Mouse (Mus musculus) liver, embryonic 12.5 days (tissue): Measurements from ENCODE around the gene Usp20. TPM values are rescaled to one million over a fixed set of nuclear protein-coding genes. Genes with fewer than 3 reads are reported as not detected.

ENCODE experiments used
- ATAC-seq: fragments of 200-750 bp; cut with Nextera tagmentation; 2 replicates; pipeline ENCODE4 v1.8.0; 2017; ENCODE audit warnings: moderate number of reproducible peaks, mild to moderate bottlenecking, moderate library complexity
- H3K27ac ChIP-seq: fragments of 300-500 bp; sonication (generic); 2 replicates; pipeline ENCODE4 v1.5.1; 2016; ENCODE audit warnings: mild to moderate bottlenecking
- H3K27me3 ChIP-seq: fragments of 300-500 bp; sonication (generic); replicated peaks from 2 replicates; pipeline ENCODE4 v1.6.1; 2016; ENCODE audit warnings: mild to moderate bottlenecking, moderate library complexity
- H3K36me3 ChIP-seq: fragments of 300-500 bp; sonication (generic); 2 replicates; pipeline ENCODE4 v1.6.1; 2016; ENCODE audit warnings: mild to moderate bottlenecking, moderate library complexity
- H3K4me1 ChIP-seq: fragments of 300-500 bp; sonication (generic); 2 replicates; pipeline ENCODE4 v1.6.1; 2016
- H3K4me2 ChIP-seq: fragments of 300-500 bp; sonication (generic); 2 replicates; pipeline ENCODE4 v1.6.1; 2016; ENCODE audit warnings: mild to moderate bottlenecking, moderate library complexity
- H3K4me3 ChIP-seq: fragments of 300-500 bp; sonication (generic); 2 replicates; pipeline ENCODE4 v1.5.1; 2016; ENCODE audit warnings: mild to moderate bottlenecking, moderate library complexity
- H3K9ac ChIP-seq: fragments of 300-500 bp; sonication (generic); 2 replicates; pipeline ENCODE4 v1.6.1; 2016; ENCODE audit warnings: mild to moderate bottlenecking, moderate library complexity
- H3K9me3 ChIP-seq: fragments of 300-500 bp; sonication (generic); replicated peaks from 2 replicates; pipeline ENCODE4 v1.6.1; 2016; ENCODE audit warnings: mild to moderate bottlenecking, moderate library complexity
- WGBS: fragments of 180-500 bp; shearing (Covaris S2); methylation state at CpG from one replicate; pipeline ENCODE4 v1.1.7; 2016; ENCODE audit not compliant: insufficient replicate concordance; 5-methylcytosine and 5-hydroxymethylcytosine counted together
- polyA plus RNA-seq: library from polyadenylated mRNA; unstranded; fragments of >200 nt; fragmentation: Nextera tagmentation; extraction: Ambion mirVana; gene quantifications from 2 replicates; pipeline ENCODE4 v1.2.1, GENCODE M21; 2016

Gene Usp20
- polyA plus RNA-seq, 1 experiment from 2014 or later = 7.6 TPM

DNA sequence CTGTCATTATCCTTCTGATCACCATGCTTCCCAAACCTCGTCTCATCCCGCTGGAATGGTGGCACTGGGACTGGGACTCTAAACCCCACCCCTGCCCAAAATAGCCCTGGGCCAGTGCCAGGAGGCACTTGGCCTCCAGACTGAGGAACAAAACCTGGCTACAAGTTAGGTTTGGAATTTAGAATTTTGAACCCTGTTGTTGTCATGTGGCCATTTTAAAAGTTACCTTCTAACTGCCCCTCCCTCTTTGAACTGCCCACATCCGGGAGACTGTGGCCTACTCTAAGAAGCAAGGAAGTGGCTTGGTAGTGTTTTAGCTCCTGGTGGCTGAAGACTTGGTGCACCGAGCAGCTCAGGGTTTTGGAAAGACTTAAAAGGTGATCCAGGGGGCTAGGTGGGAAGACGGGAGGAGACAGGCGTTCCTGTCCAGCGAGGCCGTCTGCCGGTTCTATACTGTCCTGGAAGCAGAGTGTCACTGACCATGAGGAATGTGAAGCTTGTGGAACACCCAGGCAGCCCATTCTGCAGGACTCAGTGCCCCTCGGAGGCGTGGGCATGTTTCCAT is 13.4 kb downstream of the Usp20 start:
- no peak overlapping the region for H3K9ac ChIP-seq
- WGBS = 75% methylated on average over 11 of the region's 11 CpGs
- no peaks in the 10 kb centered on the region for H3K36me3 ChIP-seq
- no peak overlapping the region for H3K27ac ChIP-seq
- H3K4me3 ChIP-seq = no peak overlapping the region
- H3K9me3 ChIP-seq = no peaks in the 10 kb centered on the region
- no peaks in the 10 kb centered on the region for H3K4me1 ChIP-seq
- H3K27me3 ChIP-seq = no peaks in the 10 kb centered on the region; the same call in 1 of the 2 replicates
- no peak overlapping the region for H3K4me2 ChIP-seq
- ATAC-seq = no peak

DNA sequence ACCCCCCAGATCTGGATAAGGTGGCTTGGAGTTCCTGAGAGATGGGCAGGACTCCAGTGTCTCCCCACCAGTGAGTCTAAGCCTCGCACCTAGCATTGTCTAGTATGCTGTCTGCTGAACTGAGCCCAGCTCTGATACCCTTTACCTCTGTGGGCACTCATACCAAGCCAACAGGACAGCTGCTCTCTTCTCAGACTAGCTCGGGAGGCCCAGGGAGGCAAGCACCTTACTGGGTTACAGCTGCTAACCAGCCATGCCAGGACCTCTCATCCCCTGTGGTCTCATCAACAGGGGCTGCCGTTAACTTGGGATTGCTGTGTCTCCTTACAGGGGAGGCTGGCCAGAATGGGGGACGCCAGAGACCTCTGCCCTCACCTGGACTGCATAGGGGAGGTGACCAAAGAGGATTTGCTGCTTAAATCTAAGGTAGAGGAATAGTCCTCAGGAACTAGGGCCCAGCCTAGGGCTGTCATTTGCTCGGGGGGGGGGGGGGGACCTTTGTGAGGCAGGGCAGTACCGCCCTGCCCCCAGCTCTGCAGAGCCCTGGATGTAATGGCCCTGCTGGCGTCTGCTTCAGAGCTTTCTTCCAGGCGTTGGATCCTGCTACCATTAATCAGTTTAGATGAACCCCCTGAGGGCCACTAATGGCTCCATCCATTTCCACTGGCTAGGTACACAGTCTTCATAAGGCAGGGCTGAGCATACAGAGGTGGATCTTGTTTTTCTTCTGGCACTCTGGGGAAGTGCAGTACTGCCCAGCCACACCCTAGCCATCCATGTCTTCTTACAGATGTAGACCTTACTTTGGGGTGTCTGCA is 16.6 kb downstream of the Usp20 start:
- H3K4me3 ChIP-seq = no peak overlapping the region
- H3K27ac ChIP-seq = no peak overlapping the region
- no peaks in the 10 kb centered on the region; the same call in 1 of the 2 replicates for H3K27me3 ChIP-seq
- H3K36me3 ChIP-seq = peaks cover 14% of the 10 kb centered on the region
- no peaks in the 10 kb centered on the region for H3K4me1 ChIP-seq
- WGBS = 68% methylated on average over 8 of the region's 8 CpGs
- ATAC-seq = no peak
- no peaks in the 10 kb centered on the region for H3K9me3 ChIP-seq
- no peak overlapping the region for H3K4me2 ChIP-seq
- no peak overlapping the region for H3K9ac ChIP-seq

DNA sequence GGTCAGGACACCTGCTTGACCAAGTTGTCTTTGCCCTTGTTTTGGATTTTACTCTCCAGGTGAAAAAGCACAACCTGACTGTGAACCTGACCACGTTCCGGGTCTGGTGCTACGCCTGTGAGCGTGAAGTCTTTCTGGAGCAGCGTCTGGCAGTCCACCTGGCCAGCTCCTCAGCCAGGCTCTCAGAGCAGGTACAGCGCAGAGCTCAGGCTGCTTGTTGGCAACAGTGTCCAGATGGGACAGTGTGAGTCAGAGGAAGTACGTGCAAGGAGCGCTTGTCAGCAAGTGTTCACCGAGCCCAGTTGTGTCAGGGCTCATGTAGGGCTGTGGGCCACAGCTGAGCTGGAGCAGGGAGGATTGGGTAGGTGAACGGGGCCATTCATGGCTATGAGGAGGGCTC is 20.8 kb downstream of the Usp20 start:
- Histone ChIP-seq H3K9ac (no peak overlapping the region), H3K27ac (no peak overlapping the region), H3K4me1 (peaks cover 36% of the 10 kb centered on the region), H3K36me3 (peaks cover 26% of the 10 kb centered on the region), H3K4me2 (no peak overlapping the region), H3K27me3 (no peaks in the 10 kb centered on the region), H3K9me3 (no peaks in the 10 kb centered on the region), H3K4me3 (no peak overlapping the region)
- ATAC-seq = no peak
- 86% methylated on average over 10 of the region's 10 CpGs for WGBS

DNA sequence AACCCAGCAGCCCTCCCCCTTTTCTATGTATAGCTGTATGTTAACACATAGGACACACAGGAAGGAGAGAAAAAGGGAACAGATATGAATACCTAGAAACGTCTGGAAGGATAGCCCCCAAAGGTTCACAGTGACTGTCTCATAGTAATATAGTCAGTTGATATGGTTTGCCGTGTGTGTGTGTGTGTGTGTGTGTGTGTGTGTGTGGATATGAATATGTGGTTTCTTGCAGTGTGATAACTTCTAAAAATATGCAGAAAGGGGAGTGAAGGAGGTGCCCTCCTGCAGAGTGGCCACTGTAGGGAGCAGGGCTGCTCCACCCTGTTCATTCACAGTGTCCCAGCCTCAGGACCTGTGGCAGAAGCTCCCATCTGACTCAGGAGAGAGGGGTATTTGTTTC is 23.4 kb downstream of the Usp20 start:
- H3K27me3 ChIP-seq = no peaks in the 10 kb centered on the region
- peaks cover 29% of the 10 kb centered on the region for H3K36me3 ChIP-seq
- H3K9me3 ChIP-seq = no peaks in the 10 kb centered on the region
- peak overlapping the region; percentile 70 for H3K4me2 ChIP-seq
- H3K4me1 ChIP-seq = peaks cover 48% of the 10 kb centered on the region
- peak; percentile 61 for ATAC-seq
- peak overlapping the region; percentile 45 for H3K4me3 ChIP-seq
- WGBS = 15% methylated on average over 2 of the region's 2 CpGs
- H3K9ac ChIP-seq = peak overlapping the region; percentile 70
- H3K27ac ChIP-seq = peak overlapping the region; percentile 89

DNA sequence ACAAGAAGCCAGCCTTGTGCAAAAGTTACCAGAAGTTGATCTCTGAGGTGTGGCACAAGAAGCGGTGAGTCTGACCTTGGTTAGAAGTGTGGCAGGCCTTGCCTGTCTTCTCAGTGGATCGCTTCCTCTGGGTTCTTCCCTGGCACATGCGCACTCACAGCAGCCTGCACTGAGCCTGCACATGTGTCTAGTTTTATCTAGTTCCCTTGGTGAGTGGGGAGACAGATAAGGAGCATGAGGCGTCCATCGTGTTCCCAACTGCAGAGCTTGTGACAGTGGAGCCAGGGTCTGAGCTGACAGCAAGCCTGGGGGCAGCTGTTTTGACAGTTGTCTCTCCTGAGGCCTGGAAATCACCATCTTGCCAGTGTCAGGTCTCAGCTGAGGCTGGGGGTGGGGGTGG is 24.4 kb downstream of the Usp20 start:
- H3K9me3 ChIP-seq = no peaks in the 10 kb centered on the region
- ATAC-seq = peak; percentile 90
- H3K4me3 ChIP-seq = peak overlapping the region; percentile 45
- peaks cover 37% of the 10 kb centered on the region for H3K36me3 ChIP-seq
- peak overlapping the region; percentile 70 for H3K9ac ChIP-seq
- H3K27me3 ChIP-seq = no peaks in the 10 kb centered on the region
- H3K4me2 ChIP-seq = peak overlapping the region; percentile 70
- peak overlapping the region; percentile 89 for H3K27ac ChIP-seq
- 10% methylated on average over 5 of the region's 5 CpGs for WGBS
- peaks cover 48% of the 10 kb centered on the region for H3K4me1 ChIP-seq

DNA sequence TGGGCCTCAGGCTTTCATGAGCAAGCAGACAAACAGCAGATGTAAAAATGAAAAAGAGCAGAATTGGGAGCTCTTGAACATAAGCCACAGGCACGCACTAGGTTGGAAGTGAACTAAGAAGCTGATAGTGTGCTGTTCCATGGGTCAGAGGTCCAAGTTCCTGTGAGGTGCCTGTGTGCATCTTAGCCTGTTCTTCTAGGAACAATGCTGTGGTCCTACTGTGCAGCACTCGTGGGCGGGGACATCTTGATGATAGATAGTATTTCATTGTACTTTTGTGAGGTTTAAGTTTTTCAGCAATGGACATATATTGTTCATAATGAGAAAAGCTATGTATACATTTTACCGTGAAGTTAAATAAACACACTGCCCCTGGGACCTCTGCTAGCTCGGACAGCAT is 25.1 kb downstream of the Usp20 start:
- Histone ChIP-seq H3K27ac (peak overlapping the region; percentile 89), H3K4me2 (peak overlapping the region; percentile 70), H3K4me3 (no peak overlapping the region), H3K9ac (peak overlapping the region; percentile 36; the same call in 1 of the 2 replicates), H3K4me1 (peaks cover 48% of the 10 kb centered on the region), H3K27me3 (no peaks in the 10 kb centered on the region), H3K9me3 (no peaks in the 10 kb centered on the region), H3K36me3 (peaks cover 40% of the 10 kb centered on the region)
- ATAC-seq = no peak
- WGBS = 67% methylated on average over 5 of the region's 5 CpGs

DNA sequence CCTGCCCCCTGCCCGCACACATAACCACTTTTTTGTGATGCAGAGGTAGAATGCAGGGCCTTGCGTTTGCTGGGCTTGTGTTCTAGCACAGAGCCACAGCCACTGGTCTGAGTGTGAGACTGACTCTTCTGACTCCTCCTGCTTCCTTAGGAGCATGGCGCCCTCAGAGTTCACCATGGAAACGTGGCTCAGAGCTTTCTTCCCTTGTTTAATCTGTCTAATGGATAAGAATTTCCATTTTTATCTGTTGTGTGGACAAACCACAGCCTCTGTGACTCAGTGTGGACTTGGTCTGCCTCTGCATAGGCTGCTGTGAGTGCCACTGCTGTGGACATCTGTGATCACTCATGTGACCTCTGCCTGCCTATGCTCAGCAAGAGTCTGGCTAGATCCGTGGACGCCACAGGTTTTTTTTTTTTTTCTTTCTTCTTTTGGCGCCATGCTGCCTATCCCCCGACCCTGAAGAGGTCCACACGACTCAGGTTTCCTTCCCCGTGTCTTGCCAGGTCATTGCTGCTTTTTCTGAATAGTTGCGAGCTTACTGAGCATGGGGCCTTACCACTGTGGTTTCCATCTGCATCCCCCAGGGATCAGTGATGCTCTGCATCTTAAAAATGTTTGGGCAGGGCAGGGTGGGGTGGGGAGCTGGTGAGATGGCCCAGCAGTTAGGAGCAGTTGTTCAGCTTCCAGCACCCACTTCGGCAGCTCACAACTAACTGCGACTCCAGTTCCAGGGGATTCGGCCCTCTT is 31.5 kb downstream of the Usp20 start:
- ATAC-seq = no peak
- no peak overlapping the region for H3K4me3 ChIP-seq
- WGBS = 72% methylated on average over 14 of the region's 14 CpGs
- H3K4me1 ChIP-seq = peaks cover 10% of the 10 kb centered on the region; the same call in 1 of the 2 replicates
- H3K27me3 ChIP-seq = no peaks in the 10 kb centered on the region
- peaks cover 41% of the 10 kb centered on the region for H3K36me3 ChIP-seq
- no peak overlapping the region for H3K27ac ChIP-seq
- H3K9ac ChIP-seq = no peak overlapping the region
- no peaks in the 10 kb centered on the region for H3K9me3 ChIP-seq
- no peak overlapping the region for H3K4me2 ChIP-seq

DNA sequence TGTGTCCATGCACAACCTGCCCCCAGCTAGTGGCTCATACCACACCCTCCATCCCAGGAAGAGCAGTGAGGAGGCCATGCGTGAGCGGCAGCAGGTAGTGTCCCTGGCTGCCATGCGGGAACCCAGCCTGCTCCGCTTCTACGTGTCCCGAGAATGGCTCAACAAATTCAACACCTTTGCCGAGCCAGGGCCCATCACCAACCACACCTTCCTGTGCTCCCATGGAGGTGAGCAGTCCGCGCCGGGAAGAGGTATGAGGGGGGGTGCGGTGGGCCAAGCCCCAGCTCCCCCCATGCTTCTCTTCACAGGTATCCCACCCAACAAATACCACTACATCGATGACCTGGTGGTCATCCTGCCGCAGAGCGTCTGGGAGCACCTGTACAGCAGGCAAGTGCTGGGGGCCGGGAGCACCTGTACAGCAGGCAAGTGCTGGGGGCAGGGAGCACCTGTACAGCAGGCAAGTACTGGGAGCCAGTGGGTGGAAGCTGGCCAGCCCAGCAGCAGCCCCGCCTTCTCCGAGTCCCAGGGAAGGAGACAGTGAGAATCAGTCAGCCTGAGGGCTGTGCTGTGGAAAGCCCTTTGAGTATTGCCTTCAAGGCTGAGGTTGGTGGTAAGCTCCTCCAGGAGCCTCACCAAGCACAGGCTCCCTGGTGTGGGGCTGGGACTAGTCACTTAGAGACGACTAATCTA is 35.7 kb downstream of the Usp20 start:
- Histone ChIP-seq H3K36me3 (peaks cover 58% of the 10 kb centered on the region), H3K4me1 (no peaks in the 10 kb centered on the region), H3K27ac (no peak overlapping the region), H3K27me3 (no peaks in the 10 kb centered on the region), H3K4me3 (no peak overlapping the region), H3K9me3 (no peaks in the 10 kb centered on the region), H3K9ac (no peak overlapping the region), H3K4me2 (no peak overlapping the region)
- 0 out of 2 replicates have a peak, but pooled peaks have one; percentile 10 for ATAC-seq
- WGBS = 81% methylated on average over 18 of the region's 18 CpGs

DNA sequence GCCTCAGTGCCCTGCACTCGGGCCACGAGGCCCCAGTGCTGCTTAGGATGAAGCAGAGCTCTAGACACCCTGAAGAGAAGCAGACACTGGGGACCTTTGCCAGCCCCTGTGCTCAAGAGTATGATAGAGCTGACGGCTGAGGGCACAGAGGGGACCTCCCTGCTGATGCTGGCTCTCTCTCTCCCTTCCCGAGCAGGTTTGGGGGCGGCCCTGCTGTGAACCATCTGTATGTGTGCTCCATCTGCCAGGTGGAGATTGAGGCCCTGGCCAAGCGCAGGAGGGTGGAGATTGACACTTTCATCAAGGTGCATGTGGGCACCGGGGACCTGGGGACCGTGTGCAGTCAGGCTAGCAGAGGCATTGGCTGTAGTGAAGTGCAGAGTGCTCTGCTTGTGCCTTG is 36.4 kb downstream of the Usp20 start:
- Histone ChIP-seq H3K4me2 (no peak overlapping the region), H3K4me1 (no peaks in the 10 kb centered on the region), H3K27me3 (no peaks in the 10 kb centered on the region), H3K4me3 (no peak overlapping the region), H3K9me3 (no peaks in the 10 kb centered on the region), H3K27ac (no peak overlapping the region), H3K9ac (no peak overlapping the region), H3K36me3 (peaks cover 58% of the 10 kb centered on the region)
- 80% methylated on average over 8 of the region's 8 CpGs for WGBS
- no peak for ATAC-seq

DNA sequence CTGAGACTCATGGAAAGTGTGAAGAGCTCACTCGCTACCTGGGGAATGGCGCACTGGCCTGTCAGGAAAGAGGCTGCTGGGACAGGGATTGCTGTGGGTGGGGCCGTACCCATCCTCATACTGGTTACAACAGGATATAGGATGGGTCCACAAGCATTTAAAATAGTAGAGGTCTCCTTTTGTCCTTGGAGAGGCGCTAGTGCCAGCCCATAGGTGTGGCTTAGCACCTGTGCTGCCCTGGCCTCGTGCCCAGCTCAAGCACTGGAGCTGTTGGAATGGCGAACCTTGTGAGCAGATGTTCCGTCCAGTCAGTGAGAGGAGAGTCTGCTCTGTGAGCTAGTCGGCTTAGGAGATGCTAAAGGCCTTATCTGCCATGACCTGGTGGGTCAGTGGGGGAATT is 36.9 kb downstream of the Usp20 start:
- 81% methylated on average over 8 of the region's 8 CpGs for WGBS
- no peaks in the 10 kb centered on the region for H3K9me3 ChIP-seq

DNA sequence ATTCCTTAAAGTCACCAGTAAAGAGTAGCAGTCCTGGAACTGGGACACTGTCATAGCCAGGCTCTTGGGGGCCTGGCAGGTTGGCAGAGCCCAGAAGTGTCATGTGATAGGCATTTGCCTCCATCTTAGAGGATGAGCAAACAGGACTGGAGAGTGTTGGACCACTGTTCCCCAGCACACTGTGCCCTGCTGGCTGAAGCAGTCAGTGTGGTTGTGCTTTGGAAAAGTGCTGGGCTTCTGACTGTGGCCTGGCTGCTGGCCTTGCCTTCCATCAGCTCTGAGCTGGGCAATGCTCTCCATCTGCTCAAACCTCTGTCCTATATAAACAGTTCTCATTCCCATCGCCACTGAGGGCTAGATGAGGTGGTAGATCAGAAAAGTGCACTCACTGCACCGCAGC is 38.1 kb downstream of the Usp20 start:
- H3K9ac ChIP-seq = no peak overlapping the region
- no peaks in the 10 kb centered on the region for H3K9me3 ChIP-seq
- no peaks in the 10 kb centered on the region for H3K27me3 ChIP-seq
- H3K4me3 ChIP-seq = no peak overlapping the region
- 86% methylated on average over 2 of the region's 2 CpGs for WGBS
- no peak overlapping the region for H3K4me2 ChIP-seq
- ATAC-seq = no peak
- peaks cover 5% of the 10 kb centered on the region; the same call in 1 of the 2 replicates for H3K4me1 ChIP-seq
- peaks cover 58% of the 10 kb centered on the region for H3K36me3 ChIP-seq
- H3K27ac ChIP-seq = no peak overlapping the region

More for the DNA sequence above, 36.9 kb downstream of the Usp20 start:
- H3K4me2 ChIP-seq = no peak overlapping the region
- H3K27me3 ChIP-seq = no peaks in the 10 kb centered on the region
- H3K9ac ChIP-seq = no peak overlapping the region
- ATAC-seq = no peak
- H3K36me3 ChIP-seq = peaks cover 58% of the 10 kb centered on the region
- no peak overlapping the region for H3K27ac ChIP-seq
- H3K4me1 ChIP-seq = no peaks in the 10 kb centered on the region
- H3K4me3 ChIP-seq = no peak overlapping the region
